Mouse (Mus musculus) myocyte (in vitro differentiated cells): ENCODE measurements around the gene Fgf7.

Experiments
- E2F4 ChIP-seq: IDR thresholded peaks from one replicate; pipeline ENCODE4 v1.6.1; 2011; ENCODE audit warnings: mild to moderate bottlenecking, control low read depth, moderate library complexity; ENCODE audit not compliant: insufficient read depth
- MAX ChIP-seq: IDR thresholded peaks from one replicate; pipeline ENCODE4 v1.6.1; 2011; ENCODE audit warnings: low read depth, mild to moderate bottlenecking, control low read depth
- POLR2A ChIP-seq: IDR thresholded peaks from one replicate; pipeline ENCODE4 v1.6.1; 2011; ENCODE audit warnings: low read depth, mild to moderate bottlenecking, control low read depth, moderate library complexity; ENCODE audit not compliant: insufficient read length
- SRF ChIP-seq: IDR thresholded peaks from one replicate; pipeline ENCODE4 v1.6.1; 2011; ENCODE audit warnings: low read depth; ENCODE audit not compliant: control insufficient read depth, insufficient read length
- USF1 ChIP-seq: IDR thresholded peaks from one replicate; pipeline ENCODE4 v1.6.1; 2011; ENCODE audit warnings: low read depth, mild to moderate bottlenecking, control low read depth, moderate library complexity

DNA sequence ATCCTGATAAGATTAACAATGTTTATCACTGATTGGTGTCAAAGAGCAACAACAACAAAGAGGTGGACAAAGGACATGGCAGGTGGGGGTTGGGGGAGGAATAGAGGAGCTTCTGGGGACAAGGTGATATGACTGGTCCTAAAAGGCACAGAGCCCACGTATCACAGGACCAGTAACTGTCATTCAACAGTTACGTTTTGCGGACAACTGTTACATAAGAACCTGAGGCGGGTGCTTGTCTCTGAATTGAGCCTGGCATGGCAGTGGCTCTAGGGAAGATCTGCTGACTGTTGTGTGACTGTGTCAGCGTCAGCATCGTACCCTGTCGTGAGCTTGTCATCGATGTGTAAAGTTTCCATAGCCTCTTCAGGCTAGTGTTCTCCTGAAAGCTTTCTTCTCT is 51.7 kb downstream of the Fgf7 start:
- TF ChIP-seq POLR2A (no peak), USF1 (no peak), MAX (no peak), SRF (no peak), E2F4 (no peak)
